Mouse (Mus musculus) intestine, embryonic 16.5 days (tissue): ENCODE data around the gene Acyp1. TPM values are rescaled to one million over a fixed set of nuclear protein-coding genes. Genes with fewer than 3 reads are reported as not detected.

Source experiments
- ATAC-seq: fragments of 200-750 bp; cut with Nextera tagmentation; 2 replicates; pipeline ENCODE4 v1.8.0; 2017; ENCODE audit warnings: moderate TSS enrichment, moderate library complexity
- H3K27ac ChIP-seq: fragments of 300-500 bp; sonication (generic); 2 replicates; pipeline ENCODE4 v1.5.1; 2014; ENCODE audit warnings: mild to moderate bottlenecking, low read length
- H3K27me3 ChIP-seq: fragments of 300-500 bp; sonication (generic); replicated peaks from 2 replicates; pipeline ENCODE4 v1.6.1; 2014; ENCODE audit warnings: low read length, control low read depth, mixed read lengths; ENCODE audit not compliant: control insufficient read depth, insufficient read depth
- H3K36me3 ChIP-seq: fragments of 300-500 bp; sonication (generic); 2 replicates; pipeline ENCODE4 v1.6.1; 2014; ENCODE audit warnings: low read length, control low read depth; ENCODE audit not compliant: control insufficient read depth, insufficient read depth
- H3K4me1 ChIP-seq: fragments of 300-500 bp; sonication (generic); 2 replicates; pipeline ENCODE4 v1.6.1; 2014; ENCODE audit warnings: low read length, control low read depth, mixed read lengths; ENCODE audit not compliant: control insufficient read depth, insufficient read depth
- H3K4me2 ChIP-seq: fragments of 300-500 bp; sonication (generic); 2 replicates; pipeline ENCODE4 v1.6.1; 2014; ENCODE audit warnings: low read depth, low read length, control low read depth
- H3K4me3 ChIP-seq: fragments of 300-500 bp; sonication (generic); 2 replicates; pipeline ENCODE4 v1.5.1; 2014; ENCODE audit warnings: mild to moderate bottlenecking, low read length
- H3K9ac ChIP-seq: fragments of 300-500 bp; sonication (generic); 2 replicates; pipeline ENCODE4 v1.6.1; 2014; ENCODE audit warnings: low read depth, low read length
- H3K9me3 ChIP-seq: fragments of 300-500 bp; sonication (generic); 2 replicates; pipeline ENCODE4 v1.6.1; 2016; ENCODE audit warnings: low read length, control low read depth; ENCODE audit not compliant: control insufficient read depth
- WGBS: fragments of 180-500 bp; shearing (Covaris S2); extraction: QIAGEN DNeasy Blood & Tissue Kit; methylation state at CpG from one replicate; pipeline ENCODE4 v1.1.7; 2014; 5-methylcytosine and 5-hydroxymethylcytosine counted together
- polyA plus RNA-seq: library from polyadenylated mRNA; unstranded; fragments of >200 nt; fragmentation: Nextera tagmentation; extraction: Ambion mirVana; gene quantifications from 2 replicates; pipeline ENCODE4 v1.2.1, GENCODE M21; 2015

The Acyp1 gene
- polyA plus RNA-seq, 1 experiment from 2014 or later, result 52.3 TPM

DNA sequence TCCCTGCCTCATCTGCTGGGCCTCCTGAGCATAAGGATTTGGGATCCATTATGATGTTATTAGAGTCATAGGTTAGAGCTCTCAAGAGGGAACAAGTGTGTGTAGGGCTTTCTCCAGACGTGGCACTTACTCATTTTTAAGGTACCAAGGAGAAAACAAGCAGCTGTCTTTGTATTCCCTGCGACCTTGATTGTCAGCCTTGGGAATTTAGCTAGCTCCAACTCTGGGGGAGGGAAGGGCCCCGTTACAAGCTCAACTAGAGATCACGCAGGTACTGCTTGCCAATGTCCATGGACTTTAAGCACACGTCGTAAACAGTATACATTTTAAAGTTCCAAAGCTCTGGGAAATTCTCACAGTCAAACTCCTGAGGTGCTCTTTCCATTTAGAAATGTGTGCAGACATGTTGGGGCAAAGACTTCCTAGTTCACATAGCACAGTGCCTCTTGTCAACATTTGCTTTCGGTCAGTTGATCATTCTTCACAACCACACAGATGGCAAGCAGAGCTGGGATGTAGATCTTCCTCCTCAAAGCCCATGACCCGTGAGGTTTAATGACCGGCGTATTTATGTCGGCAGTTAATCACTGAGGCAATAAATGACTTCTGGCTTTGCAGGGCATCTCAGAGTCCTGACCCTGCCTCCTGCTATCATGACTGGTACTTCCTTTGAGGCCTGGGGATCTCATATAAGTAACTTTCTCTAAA lies 10.0 kb upstream of the Acyp1 start:
- no peak overlapping the region for H3K4me3 ChIP-seq
- H3K4me2 ChIP-seq, result no peak overlapping the region
- H3K27ac ChIP-seq, result no peak overlapping the region
- no peaks in the 10 kb centered on the region for H3K9me3 ChIP-seq
- no peaks in the 10 kb centered on the region for H3K27me3 ChIP-seq
- peak; percentile 77 for ATAC-seq
- no peak overlapping the region for H3K9ac ChIP-seq
- peaks cover 12% of the 10 kb centered on the region; the same call in 1 of the 2 replicates for H3K4me1 ChIP-seq
- 40% methylated on average over 11 of the region's 11 CpGs for WGBS
- H3K36me3 ChIP-seq, result peaks cover 10% of the 10 kb centered on the region; the same call in 1 of the 2 replicates

DNA sequence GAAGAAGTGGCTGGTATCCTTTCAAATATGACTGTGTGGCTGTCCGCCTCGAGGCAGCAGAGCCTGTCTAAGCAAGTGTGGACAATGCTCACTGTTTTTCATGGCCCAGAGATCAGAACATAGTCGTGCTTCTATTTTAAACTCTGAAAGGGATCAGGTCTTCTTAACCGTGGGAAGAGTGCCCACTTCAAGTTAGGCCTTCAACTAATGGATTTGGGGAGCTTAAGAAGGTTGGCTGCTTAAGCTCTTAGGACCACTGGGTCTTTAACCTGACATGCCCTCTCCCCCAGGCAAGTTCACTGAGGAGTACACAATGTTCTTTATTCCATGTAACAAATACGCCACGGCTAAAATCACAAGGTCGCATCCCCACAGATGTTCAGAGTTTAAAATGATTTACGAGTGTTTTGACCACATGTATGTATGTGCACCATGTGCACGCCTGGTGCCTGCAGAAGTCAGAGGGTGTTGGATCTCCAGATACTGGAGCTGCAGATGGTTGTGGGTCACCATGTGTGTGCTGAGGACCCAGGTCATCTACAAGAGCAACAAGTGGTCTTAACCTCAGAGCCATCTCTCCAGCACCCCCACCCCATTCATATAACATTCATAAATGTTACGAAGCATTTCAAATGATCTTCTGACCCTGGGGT lies 9.2 kb upstream of the Acyp1 start:
- H3K9me3 ChIP-seq, result no peaks in the 10 kb centered on the region
- H3K27me3 ChIP-seq, result no peaks in the 10 kb centered on the region
- H3K9ac ChIP-seq, result no peak overlapping the region
- ATAC-seq, result no peak
- no peak overlapping the region for H3K27ac ChIP-seq
- WGBS, result 74% methylated on average over 10 of the region's 10 CpGs
- H3K36me3 ChIP-seq, result peaks cover 10% of the 10 kb centered on the region; the same call in 1 of the 2 replicates
- no peak overlapping the region for H3K4me3 ChIP-seq
- peaks cover 12% of the 10 kb centered on the region; the same call in 1 of the 2 replicates for H3K4me1 ChIP-seq
- H3K4me2 ChIP-seq, result no peak overlapping the region

DNA sequence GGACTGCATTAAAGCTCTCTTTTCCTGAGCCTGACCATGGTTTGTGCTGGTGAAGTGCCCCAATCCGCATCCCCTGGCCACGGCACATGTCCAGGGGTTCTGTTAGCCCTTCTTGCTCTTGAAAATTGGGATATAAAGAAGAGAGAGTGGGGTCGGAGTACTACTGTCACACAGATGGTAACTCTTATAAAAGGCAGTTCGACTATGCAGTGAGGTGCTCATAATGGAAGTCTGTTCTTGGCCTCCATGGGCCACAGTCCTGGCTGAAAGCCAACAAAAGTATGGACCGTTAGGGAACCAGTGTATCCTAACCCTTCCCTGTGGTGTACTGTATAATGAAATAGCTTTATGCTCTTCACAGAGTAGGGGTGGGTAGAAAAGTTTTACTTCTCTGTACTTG lies 8.7 kb upstream of the Acyp1 start:
- H3K9ac ChIP-seq, result no peak overlapping the region
- no peak overlapping the region for H3K4me3 ChIP-seq
- no peak for ATAC-seq
- no peak overlapping the region for H3K27ac ChIP-seq
- H3K4me2 ChIP-seq, result no peak overlapping the region
- no peaks in the 10 kb centered on the region for H3K9me3 ChIP-seq
- no peaks in the 10 kb centered on the region for H3K27me3 ChIP-seq
- 80% methylated on average over 5 of the region's 5 CpGs for WGBS
- peaks cover 10% of the 10 kb centered on the region; the same call in 1 of the 2 replicates for H3K36me3 ChIP-seq
- H3K4me1 ChIP-seq, result peaks cover 12% of the 10 kb centered on the region; the same call in 1 of the 2 replicates

DNA sequence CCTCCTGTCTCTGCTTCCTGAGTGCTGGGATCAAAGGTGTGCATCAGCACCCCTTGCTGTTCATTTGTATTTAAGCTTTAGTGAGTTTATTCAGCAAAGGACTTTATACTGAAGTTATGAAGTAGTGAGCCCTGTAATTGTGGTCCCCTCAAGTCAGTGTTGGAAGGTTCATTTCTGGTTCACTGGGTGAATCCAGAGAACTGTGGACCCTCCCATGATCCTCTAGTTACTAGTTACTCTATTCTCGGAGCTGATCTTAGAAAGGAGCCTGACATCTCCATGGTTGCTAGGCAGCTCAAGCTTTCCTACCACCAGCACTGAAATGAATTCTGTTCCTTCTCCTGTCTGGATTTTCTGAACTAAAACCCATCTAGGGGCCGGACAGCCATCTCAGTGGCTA lies 7.3 kb upstream of the Acyp1 start:
- 87% methylated on average over 2 of the region's 2 CpGs for WGBS
- no peak overlapping the region for H3K4me2 ChIP-seq
- no peak for ATAC-seq
- no peak overlapping the region for H3K9ac ChIP-seq
- H3K9me3 ChIP-seq, result no peaks in the 10 kb centered on the region
- peaks cover 12% of the 10 kb centered on the region; the same call in 1 of the 2 replicates for H3K4me1 ChIP-seq
- H3K27ac ChIP-seq, result no peak overlapping the region
- peaks cover 6% of the 10 kb centered on the region; the same call in 1 of the 2 replicates for H3K36me3 ChIP-seq
- H3K4me3 ChIP-seq, result no peak overlapping the region
- no peaks in the 10 kb centered on the region for H3K27me3 ChIP-seq

DNA sequence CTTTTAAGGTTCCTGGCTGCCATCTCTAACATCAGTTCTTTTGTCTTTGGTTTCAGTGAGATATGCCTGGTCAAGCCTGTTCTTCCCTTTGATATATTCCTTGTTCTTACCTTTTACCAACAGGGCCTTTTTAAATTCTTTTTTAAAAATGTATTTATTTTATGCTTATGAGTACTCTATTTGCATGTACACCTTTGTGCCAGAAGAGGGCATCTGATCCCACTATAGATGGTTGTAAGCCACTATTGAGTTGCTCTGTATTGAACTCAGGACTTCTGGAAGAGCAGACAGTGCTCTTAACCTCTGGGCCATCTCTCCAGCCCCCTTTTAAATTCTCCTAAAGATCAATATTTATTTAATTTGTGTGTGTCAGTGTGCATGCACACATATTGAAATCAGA lies 4.7 kb upstream of the Acyp1 start:
- Histone ChIP-seq H3K4me3 (no peak overlapping the region), H3K9ac (no peak overlapping the region), H3K9me3 (no peaks in the 10 kb centered on the region), H3K36me3 (no peaks in the 10 kb centered on the region; the same call in 1 of the 2 replicates), H3K4me1 (peaks cover 11% of the 10 kb centered on the region), H3K4me2 (no peak overlapping the region), H3K27me3 (no peaks in the 10 kb centered on the region), H3K27ac (no peak overlapping the region)
- no peak for ATAC-seq

DNA sequence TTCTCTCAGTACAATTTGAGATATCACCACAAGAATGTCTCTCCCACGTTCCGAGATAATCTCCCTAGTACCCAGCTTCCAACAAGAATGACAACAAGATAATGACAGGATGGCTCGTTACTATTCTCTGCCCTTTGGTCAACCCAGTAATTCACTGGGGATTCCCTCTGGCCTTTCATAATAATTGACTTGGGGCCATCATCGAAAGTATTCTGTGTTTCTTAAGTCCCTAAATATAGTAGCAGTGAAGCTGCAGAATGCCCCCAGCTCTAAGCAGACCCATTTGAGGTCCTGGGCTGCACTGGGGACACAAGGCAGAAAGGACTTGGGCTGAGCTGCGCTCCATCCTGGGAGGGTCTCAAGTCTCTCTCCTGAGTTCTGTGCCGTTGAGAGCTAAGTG lies 4.0 kb upstream of the Acyp1 start:
- Histone ChIP-seq H3K4me2 (no peak overlapping the region), H3K27me3 (no peaks in the 10 kb centered on the region), H3K4me1 (peaks cover 12% of the 10 kb centered on the region), H3K4me3 (no peak overlapping the region), H3K36me3 (no peaks in the 10 kb centered on the region; the same call in 1 of the 2 replicates), H3K9me3 (no peaks in the 10 kb centered on the region), H3K9ac (no peak overlapping the region), H3K27ac (no peak overlapping the region)
- no peak for ATAC-seq
- WGBS, result 74% methylated on average over 6 of the region's 6 CpGs

DNA sequence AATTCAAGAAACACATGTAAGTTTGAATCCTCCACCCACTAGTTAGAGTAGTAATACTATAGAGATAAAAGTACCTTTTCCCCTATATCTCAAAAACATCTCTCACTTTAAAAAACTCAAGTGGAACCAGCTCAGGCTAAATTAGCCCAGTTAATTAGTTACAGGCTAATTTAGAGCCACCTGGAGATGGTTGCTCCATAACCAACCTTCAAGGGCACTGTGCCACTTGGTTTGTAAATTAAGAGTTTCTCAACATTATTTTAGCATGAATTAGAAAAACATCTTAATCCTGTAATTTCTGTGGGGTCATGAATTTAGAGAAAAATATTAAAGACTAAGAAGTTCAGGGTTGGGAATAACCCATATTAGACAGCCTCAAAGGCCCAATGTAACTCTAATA lies 3.3 kb upstream of the Acyp1 start:
- H3K36me3 ChIP-seq, result no peaks in the 10 kb centered on the region; the same call in 1 of the 2 replicates
- H3K4me2 ChIP-seq, result no peak overlapping the region
- no peaks in the 10 kb centered on the region for H3K9me3 ChIP-seq
- no peak overlapping the region for H3K27ac ChIP-seq
- no peak for ATAC-seq
- H3K27me3 ChIP-seq, result no peaks in the 10 kb centered on the region
- peaks cover 12% of the 10 kb centered on the region for H3K4me1 ChIP-seq
- H3K4me3 ChIP-seq, result no peak overlapping the region
- H3K9ac ChIP-seq, result no peak overlapping the region

DNA sequence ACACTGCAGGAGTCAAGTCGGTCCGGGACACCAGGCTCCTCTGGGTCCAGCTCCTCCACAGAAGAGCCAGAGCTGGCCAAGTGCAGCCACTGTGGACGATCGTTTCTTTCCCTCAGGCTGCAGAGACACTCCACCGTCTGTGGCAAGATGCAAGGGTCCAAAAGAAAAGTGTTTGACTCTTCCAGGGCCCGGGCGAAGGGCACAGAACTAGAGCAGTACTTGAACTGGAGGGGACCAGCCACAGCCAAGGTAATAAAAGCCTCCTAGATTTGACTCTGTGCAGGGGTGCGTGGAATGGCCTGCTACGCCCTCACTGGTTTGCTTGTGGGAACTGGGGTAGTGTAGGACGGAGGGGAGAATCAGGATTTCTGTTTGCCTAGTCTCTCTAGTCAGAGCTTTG lies 2.4 kb upstream of the Acyp1 start:
- no peaks in the 10 kb centered on the region; the same call in 1 of the 2 replicates for H3K36me3 ChIP-seq
- H3K4me1 ChIP-seq, result peaks cover 12% of the 10 kb centered on the region
- no peaks in the 10 kb centered on the region for H3K27me3 ChIP-seq
- no peak overlapping the region for H3K27ac ChIP-seq
- H3K9me3 ChIP-seq, result no peaks in the 10 kb centered on the region
- 73% methylated on average over 10 of the region's 10 CpGs for WGBS
- H3K9ac ChIP-seq, result 0 out of 2 replicates have a peak overlapping the region, but pooled peaks have one; percentile 7
- H3K4me2 ChIP-seq, result no peak overlapping the region
- no peak overlapping the region; the same call in 1 of the 2 replicates for H3K4me3 ChIP-seq
- no peak for ATAC-seq

DNA sequence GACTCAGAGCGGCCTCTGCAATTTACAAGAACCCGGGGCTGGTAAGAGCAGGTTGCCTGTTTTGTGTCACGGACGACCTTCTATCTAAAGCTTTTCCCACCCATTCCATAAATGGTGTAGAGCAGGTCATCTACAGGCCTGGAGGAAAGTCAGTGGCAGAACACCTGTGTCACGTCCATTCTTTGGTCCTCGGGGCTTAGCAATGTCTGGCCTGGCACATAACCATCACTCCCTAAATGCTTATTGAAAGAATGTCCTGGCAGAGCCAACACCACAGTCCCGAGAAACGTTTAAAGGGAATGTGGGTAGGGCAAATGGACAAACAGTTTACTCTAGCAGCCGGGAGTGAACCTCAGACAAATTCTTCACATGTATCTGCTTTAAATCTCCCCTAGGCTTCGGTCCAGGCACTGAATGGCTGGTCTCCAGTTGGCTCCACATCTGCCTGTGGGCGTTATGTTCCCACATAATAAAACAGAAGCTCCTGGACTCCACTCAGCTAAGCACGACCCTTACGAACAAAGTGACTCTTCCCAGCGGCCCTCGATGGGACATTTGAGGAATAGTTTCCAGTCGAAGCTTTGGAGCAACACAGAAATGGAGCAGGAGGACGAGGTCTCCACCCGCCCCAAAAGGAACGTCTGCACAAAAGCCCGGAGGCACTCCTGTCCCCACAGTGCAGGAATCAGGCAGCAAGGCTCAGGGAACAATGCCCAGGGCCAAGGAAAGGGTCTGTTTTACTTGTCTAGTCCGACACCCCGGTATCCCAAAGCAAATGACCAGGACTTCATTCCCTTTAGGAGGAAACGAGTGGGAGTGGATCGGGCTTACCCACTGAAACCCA lies 1.1 kb upstream of the Acyp1 start:
- peak overlapping the region; percentile 67; the same call in 1 of the 2 replicates for H3K9ac ChIP-seq
- H3K27ac ChIP-seq, result peak overlapping the region; percentile 80
- peak overlapping the region; percentile 82 for H3K4me2 ChIP-seq
- WGBS, result 43% methylated on average over 24 of the region's 24 CpGs
- peak overlapping the region; percentile 52 for H3K4me3 ChIP-seq
- H3K36me3 ChIP-seq, result no peaks in the 10 kb centered on the region
- no peaks in the 10 kb centered on the region for H3K27me3 ChIP-seq
- H3K9me3 ChIP-seq, result no peaks in the 10 kb centered on the region
- peaks cover 12% of the 10 kb centered on the region for H3K4me1 ChIP-seq
- ATAC-seq, result peak; percentile 41
